Mouse (Mus musculus): ENCODE measurements around the gene Ift57. TPM values are rescaled to one million over a fixed set of nuclear protein-coding genes. Genes with fewer than 3 reads are reported as not detected.
A peak's percentile ranks its signal among the peaks of the same experiment; 100 is the strongest.

Ift57 gene
- total RNA-seq (2021), result 10 to 100 TPM; 13.5 to 14.2 TPM
- long read RNA-seq, experiment 1, transcript Ift57-201 (11 exons, 2,601 nt), result major isoform, 15 of 21 reads
- long read RNA-seq, experiment 1, partial matches to known transcripts, result 5 of 21 reads
- long read RNA-seq, experiment 1, other reads (novel, unspliced or antisense), result 1 of 21 reads
- long read RNA-seq, experiment 2, transcript Ift57-201 (11 exons, 2,601 nt), result major isoform, 11 of 12 reads
- long read RNA-seq, experiment 2, partial matches to known transcripts, result 1 of 12 reads
- long read RNA-seq, experiment 2, other reads (novel, unspliced or antisense), result 0 of 12 reads

DNA sequence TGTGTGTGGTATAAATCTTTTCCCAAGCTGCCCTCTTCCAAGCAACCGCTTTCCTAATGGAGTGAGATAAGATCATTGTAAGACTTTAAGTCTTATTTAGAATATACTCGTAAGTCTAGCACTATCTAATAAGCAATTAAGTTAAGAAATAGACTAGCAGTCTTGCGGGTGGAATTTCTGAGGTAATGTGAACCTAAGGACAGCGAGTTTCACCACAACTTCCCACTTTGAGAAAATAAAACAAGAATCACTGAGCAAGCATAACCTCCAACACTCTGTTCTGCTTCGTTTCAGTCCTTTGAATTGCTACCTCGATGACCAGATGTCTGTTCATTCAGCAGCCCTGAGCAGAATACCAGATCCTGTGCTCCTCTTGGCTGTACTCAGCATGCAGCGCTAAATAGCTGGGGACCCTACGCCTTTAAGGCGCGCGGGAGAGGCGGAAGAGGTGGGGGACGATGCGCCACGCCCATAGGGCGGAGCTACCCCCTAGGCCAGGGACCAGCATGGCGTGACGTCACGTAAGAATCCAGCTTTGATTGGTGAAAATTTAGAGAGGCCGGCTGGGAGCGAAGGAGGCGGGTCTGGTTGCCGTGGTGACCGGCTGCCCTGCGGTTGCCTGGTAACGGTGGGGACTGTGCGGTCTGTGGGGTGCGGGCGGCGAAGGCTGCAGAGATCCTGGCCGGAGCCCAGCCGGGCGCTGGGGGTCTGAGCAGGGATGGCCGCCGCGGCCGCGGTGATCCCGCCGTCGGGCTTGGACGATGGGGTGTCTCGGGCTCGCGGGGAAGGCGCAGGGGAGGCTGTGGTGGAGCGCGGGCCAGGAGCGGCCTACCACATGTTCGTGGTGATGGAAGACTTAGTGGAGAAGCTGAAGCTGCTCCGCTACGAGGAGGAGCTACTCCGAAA lies at the start of gene Ift57:
Gene Ift57 (plus strand): TSS at position 614 of the 906 bp plus-strand sequence.
- peak; percentile 98 to 99 for DNase-seq

DNA sequence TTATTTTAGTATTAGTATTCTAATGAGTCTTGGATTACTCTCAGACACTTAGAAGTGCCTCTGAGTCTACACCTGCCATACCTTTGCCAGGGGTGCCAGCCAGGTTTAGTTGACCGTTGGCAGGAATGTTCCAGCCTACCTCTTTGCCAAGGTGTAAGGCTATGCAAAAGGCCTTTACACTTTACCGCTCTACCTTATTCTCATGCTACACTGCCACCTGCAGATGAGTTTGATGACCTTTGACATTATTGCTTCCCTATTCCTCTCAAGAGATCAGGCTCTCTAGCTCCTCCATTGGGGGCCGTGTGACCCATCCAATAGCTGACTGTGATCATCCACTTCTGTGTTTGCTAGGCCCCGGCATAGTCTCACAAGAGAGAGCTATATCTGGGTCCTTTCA lies 41.9 kb upstream of the Ift57 start:
- DNase-seq, result no peak

DNA sequence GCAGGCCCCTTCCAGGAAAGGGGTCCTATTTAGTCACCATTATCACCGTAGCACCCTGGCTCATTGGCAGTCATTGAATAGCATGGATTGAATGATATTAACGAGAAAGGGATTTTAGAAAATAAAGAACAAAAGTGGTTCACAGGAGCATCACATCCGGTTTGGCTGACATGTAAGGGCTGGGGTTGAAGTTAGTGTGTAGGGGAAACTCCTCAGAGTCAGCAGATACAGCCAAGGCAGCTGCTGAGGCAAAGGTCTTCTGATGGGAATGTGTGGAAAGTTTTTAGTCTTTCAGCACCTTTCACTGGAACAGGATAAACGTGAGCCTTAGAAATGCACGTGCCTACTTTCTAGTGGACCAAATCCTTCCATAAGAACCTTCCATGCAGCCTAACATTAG lies 41.0 kb upstream of the Ift57 start:
- no peak for DNase-seq

DNA sequence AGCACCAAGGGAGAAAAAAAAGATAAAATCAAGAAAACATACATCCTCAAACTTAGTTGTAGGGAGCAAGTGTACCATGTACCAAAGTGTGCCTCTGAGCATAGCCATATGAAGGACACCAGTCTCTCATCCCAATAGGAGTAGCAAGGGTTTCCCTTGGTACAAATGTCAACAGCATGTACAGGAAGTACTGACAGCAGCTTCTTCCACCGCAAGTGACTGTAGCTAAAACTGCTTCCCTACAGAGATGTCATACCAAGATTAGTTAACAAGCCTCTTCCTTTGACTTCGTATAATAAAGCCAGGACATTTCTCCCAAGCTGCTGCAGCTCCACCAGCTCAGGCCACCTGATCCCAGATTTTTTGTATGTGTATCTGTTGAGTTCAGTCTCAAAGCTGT lies 39.9 kb upstream of the Ift57 start:
- no peak for DNase-seq

DNA sequence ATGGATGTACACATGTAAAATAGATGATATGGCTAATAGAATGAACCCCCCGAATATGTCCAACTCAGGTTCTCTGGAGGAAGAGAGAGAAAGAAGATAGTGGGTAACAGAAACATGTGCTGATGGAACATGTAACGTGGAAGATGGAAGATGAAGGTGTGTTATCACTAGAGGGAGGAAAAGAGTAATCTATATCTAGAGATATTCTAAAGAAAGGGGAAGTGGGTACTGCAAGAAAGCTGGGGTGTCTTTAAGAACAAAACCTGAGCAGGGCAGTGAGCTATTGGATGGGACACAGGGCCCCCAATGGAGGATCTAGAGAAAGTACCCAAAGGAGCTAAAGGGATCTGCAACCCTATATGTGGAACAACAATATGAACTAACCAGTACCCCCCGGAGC lies 38.9 kb upstream of the Ift57 start:
- no peak for DNase-seq

DNA sequence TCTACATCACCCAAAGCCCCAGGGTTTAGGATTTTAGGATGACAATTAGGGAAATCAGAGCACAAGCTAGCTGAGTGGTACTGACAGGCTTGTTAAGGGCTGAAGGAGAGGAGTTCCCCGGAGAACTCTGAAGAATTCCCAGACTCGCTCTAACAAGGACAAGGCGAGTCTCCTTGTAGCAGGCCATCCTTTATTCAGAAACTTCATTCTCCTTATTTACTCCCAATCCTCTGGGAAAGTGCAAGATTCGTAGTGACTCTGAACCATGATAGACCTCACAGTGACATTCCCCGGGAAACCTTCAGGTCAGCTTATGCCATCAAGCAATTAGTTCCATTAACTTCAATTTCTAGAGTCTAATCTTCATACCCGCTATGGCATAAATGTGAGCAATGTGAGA lies 36.8 kb upstream of the Ift57 start:
- DNase-seq, result no peak

DNA sequence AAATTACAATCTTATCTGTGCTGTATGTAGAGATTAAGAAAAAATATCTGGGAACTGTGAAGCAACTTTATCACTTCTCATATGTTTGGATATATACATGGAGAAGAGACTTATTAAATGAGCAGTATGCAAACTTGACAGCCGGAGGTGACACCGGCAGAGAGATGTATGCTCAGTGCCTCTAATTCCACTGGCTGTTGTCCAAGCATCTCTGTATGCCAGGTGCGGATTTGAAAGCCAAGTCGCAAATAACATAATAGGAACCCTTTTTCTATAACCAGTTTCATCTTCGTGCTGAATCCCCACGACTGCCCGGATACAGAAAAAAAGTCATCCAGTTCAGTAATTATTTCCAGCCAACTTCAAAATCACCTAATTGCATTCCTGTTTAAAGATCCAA lies 34.4 kb upstream of the Ift57 start:
- no peak for DNase-seq

DNA sequence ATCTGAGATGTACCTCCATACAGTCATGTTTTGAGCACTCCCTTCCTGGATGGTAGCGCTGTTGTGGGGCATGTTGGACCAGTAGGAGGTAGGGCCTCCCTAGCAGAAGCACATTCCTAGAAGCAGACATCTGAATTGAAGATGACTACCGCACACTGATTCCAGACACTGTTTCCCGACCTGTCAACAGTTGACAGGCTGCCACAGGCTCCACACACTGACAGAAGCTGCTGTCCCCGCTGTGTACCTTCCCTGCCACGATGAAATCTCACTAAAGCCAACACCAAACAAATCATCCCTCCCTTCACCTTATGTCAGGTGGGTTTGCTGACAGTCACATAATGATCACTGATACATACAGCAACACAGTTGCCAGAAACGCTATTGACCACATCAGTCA lies 19.4 kb upstream of the Ift57 start:
- DNase-seq, result no peak

DNA sequence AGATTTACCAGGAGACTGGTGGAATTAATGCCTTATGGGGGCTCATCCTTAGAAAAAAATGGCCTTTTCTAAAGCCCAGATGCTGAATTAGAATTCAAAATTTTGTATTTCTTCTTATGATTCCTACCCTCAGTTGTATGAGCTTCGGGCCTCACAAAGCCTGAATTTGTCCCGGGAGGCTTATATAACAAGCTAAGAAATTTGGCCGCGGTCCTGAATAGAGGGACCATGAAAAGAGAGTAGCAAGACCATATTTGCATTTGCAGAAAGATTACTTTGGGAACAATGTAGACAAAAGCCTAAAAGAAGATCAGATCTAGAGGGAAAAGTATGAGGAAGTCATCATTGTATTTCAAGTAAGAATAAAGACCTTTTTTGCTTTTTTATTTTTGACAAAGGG lies 14.1 kb upstream of the Ift57 start:
- DNase-seq, result no peak

DNA sequence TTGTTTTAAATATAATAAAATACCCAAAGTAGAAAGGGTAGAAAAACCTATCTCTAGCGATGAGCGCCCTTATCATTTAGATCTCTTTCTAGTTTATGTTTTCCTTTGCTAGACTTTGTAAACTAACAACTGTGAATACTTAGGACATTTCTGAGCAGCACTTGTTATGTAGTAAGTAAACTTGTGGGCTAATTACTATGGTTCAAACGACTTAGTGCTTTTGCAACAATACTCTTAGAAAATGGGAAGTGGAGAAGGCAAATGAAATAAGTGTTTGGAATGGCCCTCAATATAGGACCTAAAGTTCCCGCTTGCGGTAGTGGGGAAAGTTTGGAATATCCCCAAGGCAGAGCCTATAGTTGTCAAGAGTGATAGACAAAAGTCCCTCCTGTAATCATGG lies 788 bp downstream of the Ift57 start:
- DNase-seq, result no peak

DNA sequence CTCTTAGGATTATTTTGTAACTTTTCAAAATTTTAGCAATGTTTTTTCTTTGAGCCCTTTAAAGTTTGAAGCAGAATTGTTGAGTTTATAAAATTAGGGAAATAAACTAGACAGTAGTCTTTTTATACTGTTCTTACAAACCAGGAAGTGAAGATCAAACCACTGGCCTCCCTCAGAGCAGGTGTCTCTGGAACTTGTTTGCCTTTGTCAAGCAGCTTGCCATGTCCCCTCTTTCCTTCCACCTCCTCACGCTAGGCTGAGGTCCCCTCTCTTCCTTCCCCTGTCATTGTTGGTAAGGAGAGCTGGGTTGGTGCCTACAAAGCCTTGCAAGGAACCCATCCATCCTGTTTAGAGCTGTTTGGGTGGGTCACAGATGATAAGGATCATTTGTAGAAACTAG lies 9.0 kb downstream of the Ift57 start:
- DNase-seq, result no peak

DNA sequence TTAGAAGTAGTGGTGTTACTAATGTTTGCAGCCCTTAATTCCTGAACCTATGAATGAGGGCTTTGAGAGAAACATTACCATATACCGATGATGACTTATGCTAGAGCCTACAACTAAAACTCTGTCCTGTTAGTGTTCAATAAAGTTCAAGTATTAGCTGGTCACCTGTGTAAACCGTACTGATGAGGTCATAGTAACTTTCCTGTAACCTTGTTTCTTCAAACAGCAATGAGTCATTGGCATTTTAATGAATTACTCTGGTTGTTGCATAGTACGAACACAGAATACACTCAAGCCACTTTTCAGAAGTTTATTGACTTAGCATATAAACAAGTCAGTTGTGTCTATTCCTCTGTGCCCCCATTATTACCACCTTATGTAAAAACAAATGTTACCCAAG lies 11.2 kb downstream of the Ift57 start:
- no peak for DNase-seq

DNA sequence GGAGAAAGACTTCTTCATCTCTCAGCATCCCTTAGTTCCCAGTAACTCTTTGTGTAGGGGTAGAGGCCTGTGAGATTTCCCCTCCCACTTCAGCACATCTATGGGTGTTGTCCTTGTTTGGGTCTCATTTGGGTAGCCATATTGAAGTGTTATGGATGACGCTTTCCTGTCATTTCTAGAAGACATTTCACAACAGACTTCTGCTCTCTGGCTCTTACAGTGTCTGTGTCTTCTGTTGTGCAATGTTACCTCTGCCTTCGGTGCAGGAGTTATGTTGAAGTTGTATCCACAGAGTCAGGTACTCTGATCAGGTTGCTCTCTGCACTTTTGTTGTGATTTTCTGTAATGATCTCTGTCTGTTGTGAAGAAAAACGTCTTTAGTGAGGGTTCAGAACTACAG lies 14.3 kb downstream of the Ift57 start:
- no peak for DNase-seq

DNA sequence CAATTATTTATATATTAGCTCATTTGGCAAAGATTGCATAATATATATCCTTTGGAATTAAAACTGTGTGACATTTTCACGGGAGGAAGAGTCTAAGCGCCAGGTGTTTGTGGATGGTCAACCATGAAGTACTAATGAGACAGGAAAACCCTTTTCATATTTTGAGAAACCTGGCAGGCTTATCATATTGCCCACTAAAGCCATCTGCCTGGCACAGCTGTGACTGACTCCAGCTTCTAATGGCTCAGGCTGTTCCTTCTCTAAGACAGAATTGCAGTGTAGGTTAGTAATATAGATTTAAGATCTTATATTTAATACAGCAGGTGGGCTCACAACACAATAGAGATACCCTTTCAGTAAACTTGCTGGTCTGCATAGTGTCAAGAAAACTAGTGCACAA lies 21.6 kb downstream of the Ift57 start:
- no peak for DNase-seq

DNA sequence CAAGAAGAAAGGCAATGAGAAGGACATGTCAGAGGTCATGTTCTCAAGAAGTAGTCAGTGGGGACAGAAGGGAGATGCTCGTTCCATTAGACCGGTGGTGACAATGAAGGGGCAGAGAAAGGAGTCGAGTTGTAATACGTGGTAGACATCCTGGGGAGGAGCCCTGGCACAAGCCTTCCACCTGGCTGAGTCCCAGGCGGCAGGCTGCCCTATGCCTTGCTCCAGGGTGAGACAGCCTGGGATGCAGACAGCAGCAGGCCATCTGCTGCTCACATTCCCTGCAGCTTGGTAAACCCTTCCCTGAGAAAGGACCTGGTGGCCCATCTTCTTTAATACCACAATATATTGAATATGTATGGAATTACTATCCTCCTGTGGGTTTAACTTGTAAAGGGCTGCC lies 22.6 kb downstream of the Ift57 start:
- no peak for DNase-seq

DNA sequence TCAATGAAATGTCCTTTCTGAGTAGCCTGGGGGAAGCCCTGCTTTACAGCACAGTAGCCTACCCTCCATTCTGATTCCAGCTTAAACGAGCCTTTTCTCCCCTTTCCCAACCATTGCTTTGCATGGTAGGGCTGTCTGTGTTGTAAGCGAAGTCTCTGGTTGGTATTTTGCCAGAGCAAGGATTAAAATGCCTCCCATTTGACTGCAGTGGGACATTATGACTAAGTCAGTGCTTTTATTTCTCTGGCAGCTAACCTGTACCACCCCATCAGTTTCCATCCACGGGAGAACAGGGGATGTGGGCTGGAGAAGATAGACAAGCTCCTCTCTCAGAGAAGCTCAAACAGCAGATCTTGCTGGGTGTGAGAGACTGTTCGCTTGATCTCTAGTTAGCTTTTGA lies 24.2 kb downstream of the Ift57 start:
- DNase-seq, result no peak

DNA sequence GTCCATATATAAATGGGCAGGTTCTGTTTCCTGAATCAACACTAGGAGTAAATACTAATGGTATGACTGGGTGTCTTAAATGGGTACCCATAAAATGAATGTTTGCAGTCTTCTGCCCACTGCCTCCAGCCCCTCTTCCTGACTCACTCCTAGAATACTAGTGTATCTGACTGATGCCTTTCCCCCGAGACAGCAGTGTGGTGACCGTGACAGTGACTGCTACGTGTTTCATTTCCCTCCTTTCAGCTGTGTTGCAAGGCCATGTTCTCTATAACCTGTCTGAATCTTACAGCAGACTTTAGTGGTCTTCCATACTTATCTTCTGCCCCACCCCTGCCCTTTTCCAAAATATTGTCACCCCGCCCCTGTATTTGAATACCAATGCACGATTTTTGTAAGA lies 25.2 kb downstream of the Ift57 start:
- no peak for DNase-seq

DNA sequence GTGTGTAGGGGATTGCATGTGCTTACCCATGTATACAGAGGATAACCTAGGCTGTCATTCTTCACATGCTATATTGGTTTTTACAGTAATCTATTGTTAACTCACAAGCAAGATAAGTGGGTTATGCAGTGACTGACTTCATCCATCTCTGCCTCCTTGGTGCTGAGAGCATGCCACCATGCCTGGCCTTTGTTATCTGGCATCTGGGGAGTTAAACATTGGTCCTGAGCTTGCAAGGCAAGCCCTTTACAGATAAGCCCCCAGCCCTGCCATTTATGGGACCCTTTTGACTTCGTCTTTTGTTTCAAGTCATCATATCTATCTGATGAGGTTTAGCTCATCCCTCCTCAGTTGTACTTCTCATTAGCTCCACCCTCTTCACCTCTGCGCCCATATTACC lies 25.9 kb downstream of the Ift57 start:
- DNase-seq, result no peak

DNA sequence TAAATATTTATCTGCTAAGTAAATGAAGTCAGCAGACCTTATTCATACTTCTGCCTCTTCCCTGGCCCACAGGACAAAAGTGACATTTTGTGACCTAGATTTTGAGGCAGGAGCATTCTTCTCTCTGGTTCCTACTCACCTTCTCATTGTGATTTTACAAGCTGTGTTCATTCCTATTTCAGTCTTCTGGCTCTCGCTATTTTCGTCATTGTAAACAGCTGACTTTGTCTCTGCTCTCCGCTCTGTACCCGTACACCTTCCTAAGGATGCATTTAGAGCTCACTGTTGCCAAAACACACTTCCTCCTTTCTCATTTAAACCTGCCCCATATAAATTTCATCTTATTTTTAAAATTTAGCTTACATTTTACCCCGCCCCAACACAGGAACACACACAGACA lies 26.4 kb downstream of the Ift57 start:
- no peak for DNase-seq

DNA sequence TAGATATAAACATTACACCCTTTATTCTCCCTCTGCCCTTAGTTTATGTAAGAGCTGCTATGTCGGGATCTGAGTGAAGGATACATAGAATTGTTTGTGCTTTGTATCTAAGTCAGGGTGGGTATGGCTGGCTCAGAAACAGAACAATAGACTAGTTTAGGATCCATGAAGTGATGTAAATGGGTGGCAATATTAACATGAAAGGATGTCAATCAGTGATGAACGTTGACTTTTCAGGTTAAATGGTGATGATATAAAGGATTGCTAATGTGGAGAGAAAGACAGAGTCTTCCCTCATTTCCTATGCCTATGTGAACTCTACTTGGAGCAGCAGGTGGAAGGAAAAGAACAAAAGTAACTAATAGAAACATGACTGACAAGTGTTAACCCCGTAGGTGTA lies 27.2 kb downstream of the Ift57 start:
- no peak for DNase-seq

DNA sequence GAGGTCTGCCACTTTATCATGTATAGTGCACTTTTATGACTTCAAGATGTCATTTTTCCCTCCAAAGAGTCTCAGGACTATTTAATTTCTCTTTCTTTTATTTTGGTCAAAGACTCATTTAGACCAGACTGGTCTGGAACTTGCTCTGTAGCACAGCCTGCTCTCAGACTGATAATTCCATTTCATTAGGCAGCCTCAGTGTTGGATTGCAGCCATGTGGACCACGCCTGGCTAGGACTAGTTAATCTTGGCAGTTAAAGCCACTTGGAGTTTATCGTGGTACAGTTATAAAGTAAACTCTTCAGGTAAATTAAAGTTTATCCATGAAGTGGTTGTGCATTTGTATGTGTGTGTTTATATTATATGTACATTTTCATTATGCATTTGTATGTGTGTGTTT lies 27.7 kb downstream of the Ift57 start:
- DNase-seq, result no peak

DNA sequence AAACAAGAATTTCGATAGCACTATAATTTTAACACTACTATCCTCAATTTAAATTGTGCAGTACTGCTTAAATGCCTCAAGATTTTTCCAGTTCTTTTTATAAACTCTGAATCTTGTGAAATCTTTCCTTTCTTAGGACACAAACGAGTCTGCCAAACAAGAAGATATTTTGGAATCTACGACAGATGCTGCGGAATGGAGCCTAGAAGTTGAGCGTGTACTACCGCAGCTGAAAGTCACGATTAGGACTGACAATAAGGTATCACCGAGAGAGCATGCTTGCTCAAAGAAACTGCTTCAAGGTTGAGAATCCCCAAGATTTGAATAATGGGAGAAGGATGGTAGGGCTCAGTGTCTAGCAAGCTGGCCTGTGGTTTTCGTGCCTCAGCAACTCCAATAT lies 37.5 kb downstream of the Ift57 start:
- DNase-seq, result no peak

DNA sequence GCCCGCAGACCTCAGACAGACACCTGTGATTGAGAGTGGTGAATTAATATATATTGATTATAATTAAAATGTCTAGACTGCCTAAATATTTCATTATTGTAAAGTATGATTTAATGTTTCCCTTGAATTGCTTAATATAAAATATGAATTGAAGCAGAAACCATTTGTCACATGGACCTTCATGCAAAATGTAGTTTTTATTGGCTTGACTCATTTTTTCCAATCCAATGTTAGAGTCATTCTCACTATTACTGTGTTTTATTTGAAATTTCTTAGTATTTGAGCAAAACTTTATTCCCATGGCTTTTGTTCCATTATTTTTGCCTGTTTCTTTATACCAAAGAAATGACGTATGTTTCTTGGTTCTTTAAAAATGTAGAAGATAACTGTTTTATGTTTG lies 48.3 kb downstream of the Ift57 start:
- DNase-seq, result no peak

DNA sequence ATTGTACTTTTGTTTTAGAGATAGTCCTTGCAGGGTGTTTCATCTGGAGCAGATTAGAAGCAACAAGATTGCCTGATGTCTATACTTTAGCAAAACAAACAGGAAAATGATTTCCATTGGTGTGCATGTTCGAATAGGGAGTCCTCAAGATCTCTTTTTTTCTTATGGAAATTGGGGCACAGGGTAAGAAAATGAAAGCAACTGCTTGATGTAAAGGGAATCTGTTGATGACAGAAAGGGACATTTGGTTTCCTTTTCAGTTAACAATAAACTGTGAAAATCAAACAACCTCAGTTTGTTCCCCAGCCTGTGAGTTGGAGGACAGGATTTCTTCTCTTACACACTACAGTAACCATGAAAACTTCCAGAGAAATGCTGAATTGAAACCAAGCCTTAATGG lies 53.9 kb downstream of the Ift57 start:
- no peak for DNase-seq
